Mouse (Mus musculus): ENCODE data around the gene Nepn.
"Not testable (repeated sequence)": the region's sequence is repeated elsewhere in the genome, so short reads cannot be mapped to it uniquely, and the experiment has no call there.

Nepn gene
- long read RNA-seq, experiment 1, result 0 reads
- long read RNA-seq, experiment 2, result 0 reads

DNA sequence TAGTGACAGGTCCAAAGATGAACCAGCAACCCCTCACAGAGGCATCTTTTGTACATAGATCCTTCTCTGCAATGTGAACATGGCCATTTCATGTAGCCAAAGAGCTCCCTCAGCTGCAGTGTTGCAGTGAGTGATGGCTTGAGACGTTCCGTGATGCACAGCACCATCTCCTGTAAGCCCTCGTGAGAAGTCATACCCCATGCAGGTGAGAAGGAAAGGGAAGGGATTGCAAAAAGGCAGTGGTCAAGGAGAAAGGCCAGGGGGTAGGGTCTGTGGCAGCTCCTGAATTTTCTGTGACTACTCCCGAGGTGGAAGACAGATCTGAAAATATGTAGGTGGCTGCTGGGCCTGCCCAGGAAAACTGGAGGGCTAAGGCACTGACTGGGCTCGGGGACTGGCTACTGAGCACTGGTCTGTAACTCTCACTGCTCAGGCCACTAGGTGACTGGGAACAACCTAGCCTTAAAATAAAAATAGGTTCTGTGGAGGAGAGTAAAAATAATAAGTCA lies at the start of gene Nepn:
Nepn (plus strand) TSS at position 51 of the 509 bp plus-strand sequence.
- intact Hi-C loops (cut with DNase I), result loop anchor here (5.0 kb wide), 2 partner anchors 172 to 282 kb away; no protein-coding TSS in a partner anchor

DNA sequence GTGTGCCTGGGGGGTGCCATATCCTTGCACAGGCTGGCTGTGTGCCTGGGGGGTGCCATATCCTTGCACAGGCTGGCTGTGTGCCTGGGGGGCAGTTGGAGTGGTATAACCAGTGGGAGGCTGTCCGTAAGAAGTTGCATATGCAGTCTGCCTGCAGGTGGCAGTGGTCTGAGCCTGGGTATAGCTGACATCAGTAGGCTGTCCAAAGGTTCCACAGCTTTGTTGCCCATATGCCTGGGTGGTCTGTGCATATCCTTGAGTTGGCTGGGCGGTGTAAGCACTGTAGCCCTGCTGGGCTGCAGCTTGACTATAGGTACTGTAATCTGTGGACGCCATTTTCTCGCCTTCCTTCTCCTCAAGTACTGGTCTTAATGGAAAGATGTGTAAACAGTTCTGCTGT lies 45.4 kb upstream of the Nepn start:
- intact Hi-C loops (cut with DNase I), result not testable (repeated sequence)

DNA sequence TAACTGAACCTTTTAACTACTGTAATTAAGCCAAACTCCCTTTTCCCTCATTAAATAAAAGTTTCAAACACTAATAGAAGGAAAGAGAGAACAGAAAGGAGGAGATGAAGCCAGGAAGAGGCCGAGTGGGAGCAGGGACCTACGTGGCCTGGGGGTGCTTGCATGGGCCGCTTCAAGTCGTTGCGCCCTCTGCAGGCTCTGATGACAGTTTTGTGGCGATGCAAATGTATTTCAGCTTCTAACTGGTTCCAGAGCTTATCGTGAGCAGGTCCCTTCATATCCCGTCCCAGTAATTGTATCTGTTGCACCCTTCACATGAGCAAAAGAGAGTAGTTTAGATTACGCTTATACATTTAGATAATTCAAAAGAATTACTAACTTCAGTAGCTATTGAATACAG lies 35.6 kb upstream of the Nepn start:
- intact Hi-C loops (cut with DNase I), result no loop called here

DNA sequence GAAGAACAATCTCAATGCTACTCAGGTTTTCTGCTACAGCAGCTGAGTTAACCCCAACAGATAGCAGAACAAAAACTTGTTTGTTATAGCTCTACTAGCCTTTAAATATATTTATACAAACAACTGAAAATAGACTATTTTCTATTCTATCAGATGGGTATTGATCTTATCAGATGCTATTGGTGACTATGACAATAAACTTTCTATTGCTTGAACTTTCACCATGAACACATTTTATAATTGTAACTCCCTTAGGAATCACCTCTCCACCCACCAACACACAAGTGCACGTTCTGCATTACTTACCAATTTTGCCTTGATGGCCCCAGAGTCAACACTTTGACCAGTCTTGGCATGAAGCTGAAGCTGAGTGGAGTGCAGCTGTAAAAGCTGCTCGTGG lies 30.3 kb upstream of the Nepn start, which contains the start of gene Gm26741:
Gm26741 (plus strand) TSS at position 301 of the 400 bp plus-strand sequence.
- intact Hi-C loops (cut with DNase I), result no loop called here

DNA sequence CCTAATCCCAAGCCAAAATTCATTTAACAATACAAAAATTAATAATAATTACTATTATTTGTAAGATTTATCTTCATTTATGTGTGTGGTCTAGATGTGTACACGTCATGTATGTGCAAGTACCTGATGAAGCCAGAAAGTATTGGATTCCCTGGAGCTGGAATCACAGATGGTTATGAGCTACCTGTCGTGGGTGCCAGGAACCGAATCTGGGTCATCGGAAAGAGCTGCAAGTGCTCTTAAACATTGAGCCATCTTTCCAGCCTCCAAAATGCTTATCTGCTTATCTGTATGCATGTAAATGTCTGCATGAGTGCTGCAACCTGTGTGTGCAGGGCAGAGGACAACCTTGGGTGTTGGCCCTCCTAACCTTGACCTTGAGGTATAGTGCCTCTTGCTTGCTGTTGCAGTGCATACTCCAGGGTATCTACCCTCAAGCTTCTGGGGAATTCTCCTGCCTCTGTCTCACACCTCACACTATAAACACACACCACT lies 28.5 kb upstream of the Nepn start:
- intact Hi-C loops (cut with DNase I), result no loop called here

DNA sequence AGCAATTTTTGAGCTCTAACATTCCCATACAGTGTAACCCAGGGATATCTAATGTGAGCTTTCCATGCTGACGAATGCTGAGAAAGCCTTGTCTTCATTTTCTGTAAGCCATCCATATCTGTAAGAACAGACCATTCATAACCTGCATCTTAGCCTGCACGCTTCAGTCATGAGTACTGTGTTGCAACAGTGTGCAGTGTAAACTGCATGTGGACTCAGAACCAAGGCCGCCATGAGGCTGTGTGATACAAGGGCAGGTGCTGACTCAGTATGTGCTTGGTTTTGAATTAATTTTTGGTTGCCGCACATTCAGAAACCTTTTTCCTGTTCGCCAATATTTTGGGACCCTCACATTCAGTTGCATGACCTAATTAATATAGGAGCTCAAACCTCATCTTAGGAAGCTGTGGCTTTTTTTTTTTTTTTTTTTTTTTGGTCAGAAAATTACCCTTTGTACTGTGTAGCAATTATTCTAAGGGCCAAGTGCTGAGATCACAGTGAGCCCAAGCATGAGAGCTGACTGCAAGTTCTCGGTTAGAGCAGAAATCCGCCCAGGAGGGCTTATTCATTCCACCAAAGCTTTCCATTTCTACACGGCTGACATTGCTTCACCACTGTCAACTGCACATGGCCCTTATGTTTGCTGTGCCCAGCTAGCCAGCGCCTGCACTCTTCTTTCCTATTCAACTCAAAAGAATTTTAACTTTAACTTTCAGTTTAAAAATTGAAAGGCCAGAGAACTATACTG lies 27.7 kb upstream of the Nepn start:
- intact Hi-C loops (cut with DNase I), result no loop called here

DNA sequence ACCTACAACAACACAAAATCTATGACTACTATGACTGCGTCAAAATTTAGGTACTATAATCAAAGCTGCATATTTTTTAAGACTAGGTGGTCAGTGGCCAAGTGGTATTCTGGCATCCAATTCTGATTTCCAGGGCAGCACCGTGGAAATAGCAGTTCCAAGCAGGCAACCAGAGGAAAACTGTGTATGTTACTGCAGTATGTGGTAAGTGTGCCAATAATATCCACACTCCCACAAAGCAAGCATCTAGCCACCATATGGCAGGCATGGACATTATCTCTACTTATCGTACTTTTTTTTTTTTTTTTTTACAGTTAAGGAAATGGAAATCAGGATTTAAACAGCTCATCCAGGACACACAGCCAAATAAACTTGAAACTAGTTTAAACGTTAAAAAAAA lies 20.4 kb upstream of the Nepn start:
- intact Hi-C loops (cut with DNase I), result no loop called here

DNA sequence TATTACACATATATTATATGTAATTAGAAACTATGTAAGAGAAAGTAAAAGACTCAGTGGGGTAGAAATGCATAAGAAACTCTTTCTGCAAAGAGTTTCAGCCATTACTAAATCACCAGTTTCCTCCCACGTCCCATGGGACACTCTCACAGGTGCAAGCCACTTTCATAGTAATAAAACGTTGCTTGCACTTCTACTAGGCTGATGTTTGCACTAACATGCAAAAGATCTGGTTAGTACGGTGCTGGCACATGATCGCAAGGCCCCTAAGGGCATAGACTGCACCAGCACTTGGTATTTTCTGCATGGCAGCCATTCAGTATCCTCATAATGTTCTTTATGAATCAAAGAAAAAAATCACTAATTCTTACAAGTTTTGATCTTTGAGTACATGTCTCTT lies 14.9 kb upstream of the Nepn start:
- intact Hi-C loops (cut with DNase I), result no loop called here

DNA sequence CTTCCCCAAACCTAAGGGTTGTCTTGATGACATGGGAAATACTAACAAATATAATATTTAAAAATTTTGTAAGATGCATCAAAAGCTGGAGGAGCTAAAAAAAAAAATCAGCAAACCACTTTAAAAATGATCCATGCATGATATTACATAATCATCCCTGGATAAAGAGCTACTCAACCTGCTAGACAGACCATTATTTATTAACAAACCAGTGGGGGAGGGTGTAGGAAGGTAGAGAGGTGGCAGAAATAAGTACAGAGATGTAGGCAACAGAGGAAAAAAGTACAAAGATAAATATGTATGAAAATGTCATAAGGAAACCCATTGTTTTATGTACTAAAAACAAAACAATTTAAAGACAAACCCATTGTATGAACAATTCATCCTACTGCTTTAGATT lies 14.1 kb upstream of the Nepn start:
- intact Hi-C loops (cut with DNase I), result no loop called here

DNA sequence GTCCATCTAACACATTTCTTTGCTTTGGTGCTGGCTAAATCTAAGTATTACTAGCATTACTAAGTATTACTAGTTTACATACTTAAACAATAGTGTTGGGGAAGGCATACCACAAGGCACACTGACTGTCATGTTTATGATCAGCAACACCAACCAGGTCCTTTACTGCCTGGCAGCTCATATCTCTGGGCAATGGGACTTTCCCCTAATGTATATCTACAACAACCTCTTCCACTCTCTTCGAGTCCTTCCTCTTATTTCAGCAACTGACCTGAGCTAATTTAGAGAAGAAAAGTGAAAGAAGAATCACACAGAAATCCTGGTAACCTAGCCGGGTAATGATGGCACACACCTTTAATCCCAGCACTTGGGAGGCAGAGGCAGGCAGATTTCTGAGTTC lies 12.3 kb upstream of the Nepn start:
- intact Hi-C loops (cut with DNase I), result no loop called here

DNA sequence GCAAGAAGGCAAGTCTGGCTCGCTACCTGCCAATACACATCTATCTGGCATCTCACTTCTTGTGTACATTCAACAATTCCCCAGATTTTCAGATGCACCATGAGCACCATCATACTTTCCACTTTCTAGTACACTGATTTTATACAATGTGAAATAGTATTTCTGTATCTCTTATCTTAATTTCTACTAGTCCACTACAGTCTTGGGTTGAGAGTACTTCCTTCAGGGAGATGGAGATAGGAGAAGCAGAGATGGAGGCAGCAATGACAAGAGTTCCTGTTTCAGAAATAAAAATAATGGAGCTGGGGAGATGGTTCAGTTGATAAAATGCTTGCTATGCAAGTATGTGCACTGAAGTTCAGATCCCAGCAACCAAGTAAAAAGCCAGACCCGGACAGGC lies 11.0 kb upstream of the Nepn start:
- intact Hi-C loops (cut with DNase I), result no loop called here

DNA sequence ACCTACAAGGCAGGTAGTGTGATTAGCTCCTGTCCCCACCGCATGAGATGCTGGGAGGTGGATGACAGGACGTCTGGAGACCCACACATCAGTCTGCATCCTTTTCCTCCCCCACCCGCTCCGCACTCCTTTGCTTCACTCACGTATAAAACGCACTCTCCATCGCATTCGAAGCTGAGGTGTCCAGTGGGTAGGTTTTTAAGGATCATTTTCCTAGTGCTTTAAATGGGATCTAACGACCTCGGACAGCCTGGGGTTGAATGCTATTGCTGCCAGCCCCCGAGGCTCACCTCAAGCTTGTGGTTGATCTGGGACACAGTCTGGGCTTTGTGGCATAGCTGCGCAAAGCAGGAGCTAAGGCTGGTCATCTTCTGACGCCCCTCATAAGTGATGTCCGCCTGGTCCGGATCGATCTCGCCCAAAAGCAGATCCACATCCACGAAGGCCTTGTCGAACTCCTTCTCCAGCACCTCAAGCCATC lies 7.4 kb upstream of the Nepn start:
- intact Hi-C loops (cut with DNase I), result loop anchor here (5.0 kb wide), 3 partner anchors 36 to 149 kb away; partner anchors contain the start of genes Dcbld1 and Nus1

DNA sequence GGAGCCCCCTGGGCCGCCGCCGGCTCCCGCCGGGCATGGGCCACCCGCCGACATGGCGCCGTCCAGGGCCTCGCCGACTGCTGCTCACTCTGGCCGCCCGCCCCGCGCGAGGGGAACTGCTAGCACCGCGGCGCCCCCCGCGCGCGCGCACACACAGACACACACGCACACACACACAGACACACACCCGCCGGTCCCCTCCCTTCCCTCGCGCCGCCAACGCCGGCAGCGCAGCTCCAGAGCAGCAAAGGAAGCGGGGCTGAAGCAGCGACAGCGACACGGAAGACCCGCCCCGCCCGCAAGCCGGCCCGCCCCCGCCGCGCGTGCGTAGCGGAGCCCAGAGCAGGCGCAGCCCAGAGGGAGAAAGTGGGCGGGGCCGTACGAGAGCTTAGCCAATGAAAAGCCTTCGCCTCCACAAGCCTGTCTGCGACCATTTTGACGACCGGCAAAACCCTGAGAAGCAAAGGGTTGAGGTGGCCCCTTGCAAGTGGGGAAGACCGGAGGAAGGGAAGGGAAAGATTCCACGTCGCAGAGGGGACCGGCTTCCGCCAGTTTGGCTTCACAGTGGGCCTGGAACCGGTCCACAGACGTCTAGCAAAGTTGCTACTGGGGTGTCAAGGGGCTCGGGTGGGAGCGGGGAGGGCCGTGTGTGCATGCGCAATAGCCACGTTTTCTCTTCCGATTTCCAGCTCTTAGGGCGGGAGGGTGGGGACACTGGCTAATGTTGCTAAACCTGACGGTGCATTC lies 6.8 kb upstream of the Nepn start, which contains the start of gene Gopc:
Gopc (minus strand) TSS at position 280 of the 747 bp plus-strand sequence.
- intact Hi-C loops (cut with DNase I), result loop anchor here (5.0 kb wide), 3 partner anchors 35 to 150 kb away; partner anchors contain the start of genes Dcbld1 and Nus1

DNA sequence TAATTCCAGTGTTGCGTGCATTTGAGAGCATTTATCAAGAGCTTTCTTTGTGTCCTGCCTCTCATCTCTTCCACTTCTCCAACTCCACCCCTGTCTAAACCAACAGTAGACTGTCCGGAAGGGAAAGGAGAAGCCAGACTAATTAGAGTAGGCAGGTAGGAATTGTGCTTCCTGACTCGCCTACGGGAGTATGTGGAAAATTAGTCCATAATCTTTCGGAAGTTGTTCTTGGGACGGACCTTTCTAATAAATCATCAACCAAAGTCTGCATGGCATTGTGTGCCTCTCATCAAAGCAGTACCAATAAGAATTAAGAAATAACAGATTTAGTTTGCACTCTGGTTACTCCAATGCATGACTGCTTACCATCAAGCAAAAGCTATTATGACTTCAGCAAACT lies 5.8 kb upstream of the Nepn start:
- intact Hi-C loops (cut with DNase I), result loop anchor here (5.0 kb wide), 3 partner anchors 34 to 151 kb away; partner anchors contain the start of genes Dcbld1 and Nus1

DNA sequence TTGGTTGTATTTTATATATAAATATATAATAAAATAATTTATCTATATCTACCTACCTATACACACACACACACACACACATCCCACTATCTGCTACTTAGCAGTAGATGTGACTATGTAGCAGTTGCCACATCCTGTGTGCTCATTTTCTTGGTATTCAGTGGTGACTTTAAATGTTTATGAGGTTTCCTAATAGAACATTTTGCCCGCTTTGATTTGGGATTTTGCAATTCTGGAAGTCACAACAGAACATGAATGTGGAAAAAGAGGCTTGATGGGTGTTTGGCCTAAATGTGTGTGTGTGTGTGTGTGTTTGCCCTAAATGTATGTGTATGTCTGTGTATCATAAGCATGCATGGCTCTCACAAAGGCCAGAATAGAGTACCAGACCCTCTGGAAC lies 5.2 kb upstream of the Nepn start:
- intact Hi-C loops (cut with DNase I), result loop anchor here (5.0 kb wide), 3 partner anchors 34 to 151 kb away; partner anchors contain the start of genes Dcbld1 and Nus1

DNA sequence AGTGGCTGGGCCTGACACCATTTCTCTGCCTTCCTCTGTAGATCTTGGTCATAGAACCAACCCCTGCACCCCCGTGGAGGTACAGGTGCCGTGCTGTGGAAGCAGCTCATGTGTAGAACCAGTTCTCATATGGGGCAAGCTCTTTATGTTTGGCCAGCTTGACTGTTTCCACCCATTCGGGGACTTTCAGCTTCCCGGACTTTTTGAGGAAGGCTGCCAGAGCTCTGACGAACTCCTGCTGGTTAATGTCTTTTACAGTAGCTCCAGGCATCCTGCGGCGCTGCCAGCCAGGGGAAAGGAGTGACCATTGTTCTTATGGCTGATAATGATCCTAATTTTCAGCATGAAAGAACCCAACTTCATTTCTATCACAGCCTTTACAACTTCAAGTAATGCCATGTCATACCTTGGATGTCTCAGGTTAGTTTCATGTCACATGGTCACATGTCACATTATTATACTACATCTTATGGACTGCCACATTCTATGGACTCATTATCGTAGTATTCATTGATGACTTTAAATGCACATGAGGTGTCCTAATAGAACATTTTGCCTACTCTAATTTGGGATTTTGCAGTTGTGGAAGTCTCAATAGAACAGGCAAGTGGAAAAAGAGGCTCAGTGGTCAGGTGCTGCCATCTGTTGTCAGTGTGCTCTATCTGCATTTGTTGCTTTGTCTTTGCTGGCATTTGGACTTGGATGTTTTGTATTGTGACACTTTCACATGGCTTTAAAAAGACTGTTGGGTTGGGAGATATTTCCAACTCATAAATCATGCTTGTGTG lies 3.8 kb upstream of the Nepn start:
- intact Hi-C loops (cut with DNase I), result loop anchor here (5.0 kb wide), 5 partner anchors 32 to 278 kb away; partner anchors contain the start of genes Dcbld1 and Nus1

DNA sequence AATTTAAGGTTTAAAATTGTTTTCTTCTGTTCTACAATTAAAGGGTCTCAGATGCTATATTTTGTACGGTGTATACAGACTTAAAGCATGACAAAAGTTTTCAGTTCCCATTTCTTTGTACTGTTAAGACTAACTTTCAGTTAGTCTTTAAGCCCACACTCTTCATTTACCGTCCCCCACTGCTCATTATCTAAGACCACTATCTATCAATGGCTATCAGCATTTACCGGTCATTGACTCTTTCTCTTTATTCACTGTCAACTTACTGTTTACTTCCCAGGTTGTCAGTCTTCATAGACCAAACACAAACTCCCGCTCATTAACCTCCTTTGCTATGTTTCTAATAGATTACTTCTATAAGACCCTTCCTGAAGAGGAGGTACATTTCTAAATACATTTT lies 1.6 kb upstream of the Nepn start:
- intact Hi-C loops (cut with DNase I), result loop anchor here (5.0 kb wide), 2 partner anchors 170 to 280 kb away; no protein-coding TSS in a partner anchor

DNA sequence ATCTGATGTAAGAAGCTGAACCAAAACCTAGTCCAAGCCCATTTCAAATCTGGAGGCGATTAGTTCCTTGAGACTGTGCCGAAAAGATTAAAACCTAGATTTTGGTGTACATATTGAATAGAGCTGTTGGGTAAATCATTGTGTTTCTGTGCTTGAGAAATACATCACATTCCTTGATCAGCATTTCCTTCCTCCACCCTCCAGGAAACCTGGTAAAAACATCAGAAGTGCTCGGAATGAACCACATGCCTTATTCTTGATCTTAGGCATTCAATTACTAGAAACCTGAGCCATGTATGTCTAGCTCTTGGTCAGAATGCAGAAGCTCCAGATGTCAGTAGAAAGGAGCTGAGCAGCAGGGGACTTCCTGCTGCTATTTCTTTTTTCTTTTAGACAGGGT lies 666 bp downstream of the Nepn start:
- intact Hi-C loops (cut with DNase I), result loop anchor here (5.0 kb wide), 2 partner anchors 172 to 282 kb away; no protein-coding TSS in a partner anchor

DNA sequence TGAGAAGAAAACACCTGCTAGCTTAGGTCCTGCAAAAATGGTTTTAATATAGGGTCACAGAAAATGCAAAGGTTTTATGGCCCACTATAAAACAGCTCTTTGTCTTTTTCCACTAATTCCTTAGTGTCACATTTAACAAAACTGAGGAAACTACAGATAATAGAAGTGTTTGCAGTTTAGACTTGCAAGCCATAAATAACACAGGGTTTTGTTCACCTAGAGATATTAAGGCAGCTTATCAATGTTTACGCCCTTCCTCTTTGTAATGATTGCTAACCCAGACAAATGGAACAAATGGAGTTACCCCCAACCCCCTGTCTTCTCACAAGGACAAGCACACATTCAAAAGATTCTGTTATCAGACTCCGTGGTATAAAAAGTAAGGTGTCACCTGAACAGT lies 2.4 kb downstream of the Nepn start:
- intact Hi-C loops (cut with DNase I), result no loop called here

DNA sequence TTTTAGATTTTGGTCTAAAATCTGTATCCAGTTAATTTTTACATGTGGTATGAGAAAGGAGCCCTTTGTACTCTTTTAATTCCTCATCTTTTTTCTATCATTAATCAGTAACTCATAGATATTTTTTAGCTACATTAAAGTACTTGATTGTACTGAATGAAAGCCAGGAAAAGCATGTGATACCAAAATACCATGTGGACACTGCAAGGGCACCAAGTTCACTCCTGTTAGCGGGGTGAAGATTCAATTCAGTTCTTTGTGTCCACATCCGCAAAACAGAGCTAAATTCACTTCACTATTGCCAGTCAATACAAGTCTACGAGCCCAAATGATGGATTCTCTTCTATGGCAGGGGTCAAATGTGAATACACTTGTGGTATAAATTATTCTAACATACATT lies 7.9 kb downstream of the Nepn start:
- intact Hi-C loops (cut with DNase I), result no loop called here

DNA sequence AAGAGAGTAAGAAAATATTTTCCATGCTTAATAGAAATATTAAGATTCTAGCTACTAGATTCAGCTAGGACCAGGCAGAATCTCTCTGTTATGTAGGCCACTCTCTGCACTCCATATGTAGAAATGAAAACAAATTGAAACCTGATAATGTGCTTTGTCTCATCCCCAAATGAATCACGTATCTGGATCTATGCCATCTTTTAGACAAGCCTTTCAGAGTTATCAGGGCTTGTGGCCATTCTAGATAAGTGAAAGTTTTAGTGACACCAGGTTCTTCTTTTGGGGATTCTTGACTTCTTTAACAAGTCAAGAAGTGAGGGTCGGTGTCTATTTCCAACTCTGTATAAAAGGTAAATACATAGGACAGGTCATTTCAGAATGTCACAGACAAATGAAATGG lies 9.9 kb downstream of the Nepn start:
- intact Hi-C loops (cut with DNase I), result no loop called here
